Mouse (Mus musculus) frontal cortex, adult (tissue): ENCODE results near the gene Serpinb1a.
"Not testable (repeated sequence)": the region's sequence is repeated elsewhere in the genome, so short reads cannot be mapped to it uniquely, and the experiment has no call there.

Source experiments
- ATAC-seq: cut with Nextera tagmentation; 2 replicates; pipeline ENCODE4 v1.9.2; 2017; ENCODE audit warnings: mild to moderate bottlenecking, moderate library complexity, mixed read lengths; ENCODE audit not compliant: low TSS enrichment

The Serpinb1a gene

GRCm38 (mm10) chr13:32850668-32851404 lies at the start of gene Serpinb1a:
Gene Serpinb1a (minus strand): TSS chr13:32851185.
- ATAC-seq = no peak

GRCm38 (mm10) chr13:32900639-32901038 lies 49.7 kb upstream of the Serpinb1a start:
- ATAC-seq = peak; percentile 57; the same call in 1 of the 2 replicates

GRCm38 (mm10) chr13:32899114-32899513 lies 48.1 kb upstream of the Serpinb1a start:
- not testable (repeated sequence) for ATAC-seq

GRCm38 (mm10) chr13:32898111-32898510 lies 47.1 kb upstream of the Serpinb1a start, which contains the start of gene Serpinb1c:
Gene Serpinb1c (minus strand): TSS chr13:32898211.
- no peak for ATAC-seq

GRCm38 (mm10) chr13:32896931-32897330 lies 45.9 kb upstream of the Serpinb1a start:
- no peak for ATAC-seq

GRCm38 (mm10) chr13:32884755-32885154 lies 33.8 kb upstream of the Serpinb1a start:
- no peak for ATAC-seq

- no peak for ATAC-seq
Measured at GRCm38 (mm10) chr13:32873862-32874261, 22.9 kb upstream of the Serpinb1a start.

- no peak for ATAC-seq
Measured at GRCm38 (mm10) chr13:32868843-32869242, 17.9 kb upstream of the Serpinb1a start.

- not testable (repeated sequence) for ATAC-seq
Measured at GRCm38 (mm10) chr13:32868233-32868632, 17.2 kb upstream of the Serpinb1a start.

- no peak for ATAC-seq
Measured at GRCm38 (mm10) chr13:32867030-32867429, 16.0 kb upstream of the Serpinb1a start.

GRCm38 (mm10) chr13:32866484-32866883 lies 15.5 kb upstream of the Serpinb1a start:
- peak; percentile 99 for ATAC-seq

GRCm38 (mm10) chr13:32865591-32865990 lies 14.6 kb upstream of the Serpinb1a start:
- ATAC-seq = 0 out of 2 replicates have a peak, but pooled peaks have one; percentile 47

GRCm38 (mm10) chr13:32864529-32864928 lies 13.5 kb upstream of the Serpinb1a start:
- not testable (repeated sequence) for ATAC-seq

- ATAC-seq = no peak
Measured at GRCm38 (mm10) chr13:32863456-32863855, 12.5 kb upstream of the Serpinb1a start.

GRCm38 (mm10) chr13:32860821-32861220 lies 9.8 kb upstream of the Serpinb1a start:
- ATAC-seq = no peak

- no peak for ATAC-seq
Measured at GRCm38 (mm10) chr13:32853073-32853472, 2.1 kb upstream of the Serpinb1a start.

GRCm38 (mm10) chr13:32852539-32852938 lies 1.6 kb upstream of the Serpinb1a start:
- no peak for ATAC-seq

GRCm38 (mm10) chr13:32851967-32852366 lies 982 bp upstream of the Serpinb1a start:
- peak; percentile 96 for ATAC-seq

- no peak for ATAC-seq
Measured at GRCm38 (mm10) chr13:32850156-32850555, 829 bp downstream of the Serpinb1a start.

GRCm38 (mm10) chr13:32849531-32850123 lies 1.4 kb downstream of the Serpinb1a start:
- ATAC-seq = no peak

- no peak for ATAC-seq
Measured at GRCm38 (mm10) chr13:32849092-32849491, 1.9 kb downstream of the Serpinb1a start.

GRCm38 (mm10) chr13:32846221-32846620 lies 4.8 kb downstream of the Serpinb1a start:
- no peak for ATAC-seq

GRCm38 (mm10) chr13:32841349-32841748 lies 9.6 kb downstream of the Serpinb1a start:
- no peak for ATAC-seq
